ENCODE assay signal across 8 mouse cellular contexts in genomic region chr3:129215751-129216331, GRCm38 (mm10). TPM values are rescaled to one million over a fixed set of nuclear protein-coding genes. Genes with fewer than 3 reads are reported as not detected.
DNase-seq lines count a peak whose midpoint lies in the region; ATAC-seq and TF ChIP-seq lines count a peak whose summit lies in the region.

No protein-coding gene starts in this region.

- H3K27ac ChIP-seq in lung, embryonic 14.5 days (ENCODE audit: low read depth): no peak overlapping the region
- 0 out of 2 replicates have a peak overlapping the region, but pooled peaks have one; percentile 41 for H3K27ac ChIP-seq in embryonic facial prominence, embryonic 12.5 days

- peaks cover 89% of the 10 kb centered on the region for H3K27me3 ChIP-seq in lung, embryonic 14.5 days (ENCODE audit: insufficient read depth, low read length)
- peaks cover 64% of the 10 kb centered on the region for H3K27me3 ChIP-seq in embryonic facial prominence, embryonic 12.5 days
- H3K27me3 ChIP-seq in myocyte (ENCODE audit: control insufficient read depth, insufficient read depth, insufficient read length): no peaks in the 10 kb centered on the region

- no peaks in the 10 kb centered on the region for H3K36me3 ChIP-seq in lung, embryonic 14.5 days (ENCODE audit: insufficient read depth)
- H3K36me3 ChIP-seq in embryonic facial prominence, embryonic 12.5 days: no peaks in the 10 kb centered on the region
- H3K36me3 ChIP-seq in myocyte (ENCODE audit: control insufficient read depth, insufficient read depth): peaks cover 1% of the 10 kb centered on the region

- TF ChIP-seq POLR2A in myocyte (IDR thresholded peaks at IDR 0.05; ENCODE audit: insufficient read length, low read depth): peak; percentile 17

- peak; percentile 65 for DNase-seq in lung, embryonic 14.5 days
- no peak for DNase-seq in lung, postnatal 25 days (ENCODE audit: low spot score)
- DNase-seq in kidney, adult 9 months: peak; percentile 52
- DNase-seq in thymus, postnatal 14 days: no peak
- no peak for DNase-seq in ovary, postnatal 36 days (ENCODE audit: low spot score)
- no peak for DNase-seq in left cerebral cortex, postnatal 4 days

- 3% methylated on average over 35 of the region's 35 CpGs for WGBS in lung, embryonic 14.5 days
- WGBS in embryonic facial prominence, embryonic 12.5 days: 2% methylated on average over 35 of the region's 35 CpGs

- peak overlapping the region; percentile 45 for H3ac ChIP-seq in myocyte (ENCODE audit: control insufficient read depth, insufficient read length)

- no peak for TF ChIP-seq CTCF in lung, embryonic 14.5 days (IDR thresholded peaks at IDR 0.05; ENCODE audit: low read depth)

- peak overlapping the region; percentile 52 for H3K4me3 ChIP-seq in lung, embryonic 14.5 days (ENCODE audit: low read depth, low read length)
- H3K4me3 ChIP-seq in embryonic facial prominence, embryonic 12.5 days: peak overlapping the region; percentile 50
- peak overlapping the region; percentile 82 for H3K4me3 ChIP-seq in myocyte

- no peaks in the 10 kb centered on the region for H3K9me3 ChIP-seq in lung, embryonic 14.5 days (ENCODE audit: low read depth, low read length)
- no peaks in the 10 kb centered on the region for H3K9me3 ChIP-seq in embryonic facial prominence, embryonic 12.5 days

- no peak overlapping the region for H3K9ac ChIP-seq in lung, embryonic 14.5 days
- peak overlapping the region; percentile 44; the same call in 1 of the 2 replicates for H3K9ac ChIP-seq in embryonic facial prominence, embryonic 12.5 days

- H3K79me2 ChIP-seq in myocyte (ENCODE audit: control insufficient read depth, insufficient read depth): peaks cover 30% of the 10 kb centered on the region

- intact Hi-C loops in left cerebral cortex, postnatal 4 days (cut with DNase I): no loop called here

- peak overlapping the region; percentile 96; the same call in 1 of the 2 replicates for H3K4me2 ChIP-seq in lung, embryonic 14.5 days
- peak overlapping the region; percentile 90 for H3K4me2 ChIP-seq in embryonic facial prominence, embryonic 12.5 days (replicated peaks)
- H3K4me2 ChIP-seq in myocyte (ENCODE audit: low read depth): peak overlapping the region; percentile 96

- H3K4me1 ChIP-seq in lung, embryonic 14.5 days (ENCODE audit: insufficient read depth): no peaks in the 10 kb centered on the region
- H3K4me1 ChIP-seq in embryonic facial prominence, embryonic 12.5 days: peaks cover 16% of the 10 kb centered on the region

- no peak for ATAC-seq in lung, embryonic 14.5 days (ENCODE audit: insufficient read depth)
- no peak for ATAC-seq in embryonic facial prominence, embryonic 12.5 days (ENCODE audit: insufficient number of reproducible peaks, insufficient read depth, low FRiP score, low TSS enrichment)

TF ChIP-seq in myocyte, 11 proteins besides CTCF, POLR2A, EP300 and RAD21:
- TF ChIP-seq TCF12 (IDR thresholded peaks at IDR 0.05; ENCODE audit: insufficient read depth, poor library complexity, severe bottlenecking) (no peak), REST (IDR thresholded peaks at IDR 0.05; ENCODE audit: insufficient read depth, insufficient read length) (no peak), MYOG (IDR thresholded peaks at IDR 0.05; ENCODE audit: control insufficient read depth in 1 of 3, insufficient read depth in 1 of 3, insufficient read length in 2 of 3, low read depth in 2 of 3) (no peak), TCF3 (IDR thresholded peaks at IDR 0.05; ENCODE audit: insufficient read length, low read depth) (no peak), E2F4 (IDR thresholded peaks at IDR 0.05; ENCODE audit: insufficient read depth) (no peak), SRF (IDR thresholded peaks at IDR 0.05; ENCODE audit: control insufficient read depth, insufficient read length, low read depth) (no peak), CEBPB (IDR thresholded peaks at IDR 0.05; ENCODE audit: insufficient read depth, poor library complexity, severe bottlenecking) (no peak), MAX (IDR thresholded peaks at IDR 0.05; ENCODE audit: low read depth) (no peak), MYOD1 (IDR thresholded peaks at IDR 0.05; ENCODE audit: control insufficient read depth in 1 of 3, insufficient read length in 2 of 3, low read depth in 2 of 3) (no peak), USF1 (IDR thresholded peaks at IDR 0.05; ENCODE audit: low read depth) (no peak)

RNA-seq across cellular contexts. Expression of gene Pitx2, which starts 16.2 kb away (rescaled TPM):
- 0.87 and 5.1 TPM in 2 replicates for polyA plus RNA-seq in lung, embryonic 14.5 days (2014; fragmentation: Nextera tagmentation; extraction: Ambion mirVana)
- 54.6 and 55.2 TPM in 2 replicates for polyA plus RNA-seq in embryonic facial prominence, embryonic 12.5 days (2016; fragmentation: Nextera tagmentation; extraction: Ambion mirVana)
- 35.6 TPM for polyA plus RNA-seq in myocyte (2012; fragmentation: generic; extraction: Trizol)
- not detected for total RNA-seq in left cerebral cortex, postnatal 4 days (2021)

Comparison
In these comparisons a context has a peak if more than half of its experiments do, and no peak if none do; other contexts are left out.
1. DNase-seq: peak in lung, embryonic 14.5 days (single experiment) and kidney, adult 9 months (single experiment); none in lung, postnatal 25 days (single experiment), thymus, postnatal 14 days (single experiment), ovary, postnatal 36 days (single experiment) and left cerebral cortex, postnatal 4 days (single experiment).
2. Peak in every context shown above with its lines, with median percentiles within 50 percentile points of each other: H3K4me2 ChIP-seq and H3K4me3 ChIP-seq.